Mouse (Mus musculus) c-Kit-positive CD71-negative TER-119-negative erythroid progenitor cells, embryonic 14.5 days (primary cell): ENCODE data around the gene Kdelc2.

Experiments
- DNase-seq: peaks from one replicate; pipeline ENCODE4 v3.0.0-alpha.2; 2013; ENCODE audit warnings: low read depth

Gene Kdelc2

GRCm38 (mm10) chr9:53384873-53385272 is 1.0 kb downstream of the Kdelc2 start:
- DNase-seq = no peak

- no peak for DNase-seq
Observed at GRCm38 (mm10) chr9:53387431-53387830, 3.6 kb downstream of the Kdelc2 start.

GRCm38 (mm10) chr9:53389109-53389508 is 5.3 kb downstream of the Kdelc2 start:
- DNase-seq = no peak

GRCm38 (mm10) chr9:53390136-53390535 is 6.3 kb downstream of the Kdelc2 start:
- no peak for DNase-seq

- DNase-seq = no peak
Observed at GRCm38 (mm10) chr9:53397685-53398387, 14.0 kb downstream of the Kdelc2 start.

GRCm38 (mm10) chr9:53398388-53398700 is 14.5 kb downstream of the Kdelc2 start:
- peak; percentile 76 for DNase-seq

GRCm38 (mm10) chr9:53399537-53399936 is 15.7 kb downstream of the Kdelc2 start:
- no peak for DNase-seq

- DNase-seq = no peak
Observed at GRCm38 (mm10) chr9:53400696-53401095, 16.9 kb downstream of the Kdelc2 start.

DNA sequence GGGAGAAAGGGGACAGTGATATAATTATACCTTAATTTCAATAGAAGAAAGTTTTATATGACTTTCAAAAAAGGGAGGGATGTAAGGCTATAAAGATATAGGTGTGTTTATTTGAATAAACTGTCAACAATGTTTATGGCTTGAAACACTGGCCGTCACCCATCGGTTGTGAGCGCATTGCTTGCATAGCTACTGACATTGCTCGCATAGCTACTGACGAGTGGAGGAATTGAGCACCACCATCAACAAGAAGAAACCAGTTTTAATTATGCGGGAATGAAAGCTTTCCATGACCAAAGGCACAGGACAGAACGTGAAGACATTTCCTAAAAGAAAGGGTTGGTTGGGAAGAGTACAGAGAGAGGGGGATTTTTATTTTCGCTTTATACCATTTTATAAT is 17.3 kb downstream of the Kdelc2 start:
- DNase-seq = no peak

- no peak for DNase-seq
Observed at GRCm38 (mm10) chr9:53402291-53402711, 18.5 kb downstream of the Kdelc2 start, which contains the start of gene 4930550C14Rik. TSS of gene 4930550C14Rik (plus strand) at chr9:53402325.

- no peak for DNase-seq
Observed at GRCm38 (mm10) chr9:53402991-53403390, 19.2 kb downstream of the Kdelc2 start.

- DNase-seq = no peak
Observed at GRCm38 (mm10) chr9:53404050-53404752, 20.4 kb downstream of the Kdelc2 start.

- peak; percentile 58 for DNase-seq
Observed at GRCm38 (mm10) chr9:53404753-53405722, 21.2 kb downstream of the Kdelc2 start.

DNA sequence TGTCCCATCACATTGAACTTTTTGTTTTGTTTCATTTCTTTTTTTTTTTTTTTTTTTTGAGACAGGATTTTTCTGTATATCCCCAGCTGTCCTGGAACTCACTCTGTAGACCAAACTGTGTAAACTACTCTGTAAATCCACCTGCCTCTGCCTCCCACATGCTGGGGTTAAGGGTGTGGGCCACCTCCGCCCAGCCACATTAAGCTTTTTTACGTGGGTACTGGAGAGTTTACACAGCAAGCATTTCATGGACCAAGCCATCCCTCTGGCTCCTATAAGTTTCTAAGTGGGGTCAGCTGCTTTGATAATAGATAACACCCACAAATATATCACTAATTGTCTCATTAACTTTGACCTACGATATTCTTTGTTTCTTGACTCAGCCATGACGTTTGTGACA is 24.7 kb downstream of the Kdelc2 start:
- no peak for DNase-seq

- DNase-seq = no peak
Observed at GRCm38 (mm10) chr9:53408953-53409361, 25.1 kb downstream of the Kdelc2 start.

DNA sequence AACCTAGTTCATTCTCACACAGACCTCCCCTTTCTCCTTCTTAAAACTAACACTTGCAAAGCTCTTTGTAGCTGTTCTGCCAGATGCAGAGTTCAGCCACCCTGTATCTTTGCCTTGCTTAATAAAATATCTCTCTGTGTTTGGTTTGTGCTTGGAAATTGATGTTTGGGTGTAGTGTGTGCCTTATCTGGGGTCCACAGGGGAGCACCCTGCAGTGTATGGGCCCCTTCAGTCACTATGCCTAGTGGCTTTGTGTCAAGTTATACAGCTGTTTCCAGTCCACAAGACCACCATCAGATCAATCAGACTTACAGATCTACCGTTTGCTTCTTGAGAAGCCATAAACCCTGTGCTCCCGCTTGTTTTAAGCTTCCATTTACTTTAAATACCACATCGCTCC is 25.6 kb downstream of the Kdelc2 start:
- DNase-seq = no peak

DNA sequence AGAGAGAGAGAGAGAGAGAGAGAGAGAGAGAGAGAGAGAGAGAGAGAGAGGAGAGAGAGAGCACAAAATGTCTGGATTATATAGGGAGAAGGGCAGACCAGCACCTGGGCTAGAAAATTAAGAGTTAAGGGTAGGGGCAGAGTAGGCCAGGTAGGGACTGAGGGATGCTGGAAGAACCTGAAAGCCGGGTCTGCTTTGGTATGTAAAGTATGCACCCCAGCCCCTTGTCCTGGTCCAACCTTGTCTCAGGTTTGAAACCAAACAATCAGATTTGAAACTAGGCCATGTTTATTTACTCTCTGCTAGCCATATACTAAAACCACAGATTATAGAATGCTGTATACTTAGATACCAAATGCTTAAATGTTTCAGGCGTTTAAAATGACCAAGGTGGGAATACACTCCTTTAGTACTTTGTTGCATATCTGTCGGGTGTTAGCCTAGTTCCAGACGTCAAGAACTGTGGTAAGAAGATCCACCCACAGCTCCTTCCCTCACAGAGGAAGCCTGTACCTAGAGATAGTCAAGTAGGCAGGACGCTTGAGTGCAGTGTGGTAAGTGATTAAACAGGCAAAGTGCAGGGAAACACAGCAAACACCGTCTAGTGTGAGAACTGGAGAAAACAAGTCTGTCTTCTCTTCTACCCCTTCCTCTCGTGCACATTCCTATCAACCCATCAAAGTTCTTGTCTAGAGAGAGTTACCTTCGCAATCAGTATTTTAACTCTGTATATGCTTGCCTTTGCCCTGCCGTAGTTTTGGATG is 38.5 kb downstream of the Kdelc2 start:
- DNase-seq = peak; percentile 33

GRCm38 (mm10) chr9:53426726-53427125 is 42.9 kb downstream of the Kdelc2 start:
- no peak for DNase-seq

- DNase-seq = no peak
Observed at GRCm38 (mm10) chr9:53427638-53428037, 43.8 kb downstream of the Kdelc2 start.

DNA sequence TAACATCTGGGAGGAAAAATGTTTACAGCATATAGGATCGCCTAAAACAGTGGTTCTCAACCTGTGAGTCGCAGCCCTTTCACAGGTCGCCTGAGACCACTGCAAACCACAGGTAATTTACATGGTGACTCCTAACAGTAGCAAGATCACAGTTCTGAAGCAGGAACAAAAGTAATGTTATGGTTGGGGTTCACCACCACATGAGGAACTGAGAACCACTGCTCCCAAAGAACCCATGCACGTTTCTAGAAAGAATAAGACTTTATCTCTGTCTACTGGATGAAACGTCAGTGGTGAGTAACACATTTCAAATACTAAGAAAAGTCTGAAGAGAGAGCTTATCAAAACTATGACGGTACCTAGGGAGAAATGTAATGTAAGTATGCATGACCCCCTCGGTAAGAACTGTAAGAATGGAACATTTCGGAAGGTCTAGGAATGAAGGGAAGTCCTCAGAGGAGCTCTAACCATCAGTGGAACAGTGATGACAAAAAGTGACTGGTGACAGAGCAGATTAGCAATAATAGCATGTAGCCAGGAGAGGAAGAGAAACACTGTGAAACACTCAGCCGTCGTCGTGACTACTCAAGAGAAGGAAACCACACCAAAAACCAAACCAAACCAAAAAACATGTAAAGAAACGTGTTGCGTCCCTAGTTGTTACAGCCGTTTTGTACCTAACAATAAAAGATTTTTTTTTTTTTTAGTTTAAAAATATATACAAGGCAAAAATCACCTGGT is 52.2 kb downstream of the Kdelc2 start:
- DNase-seq = no peak

DNA sequence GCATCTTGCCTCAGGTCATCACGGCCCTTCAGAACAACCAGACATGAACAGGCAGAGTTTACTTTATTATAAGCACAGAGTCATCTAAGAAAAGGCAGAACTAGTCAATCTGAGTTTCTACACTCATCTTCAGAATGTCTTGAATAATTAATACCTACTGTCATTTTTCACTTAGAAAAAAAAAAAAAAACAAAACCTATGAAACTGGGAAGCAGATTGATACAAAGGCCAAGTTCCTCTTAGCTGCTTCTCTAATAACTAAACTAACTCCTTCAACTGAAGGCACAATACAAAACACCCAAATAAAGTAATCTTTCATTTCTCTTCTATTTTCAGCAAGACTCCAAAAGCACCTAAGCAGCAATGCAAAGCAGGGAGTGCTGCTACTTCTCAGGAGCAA is 66.8 kb downstream of the Kdelc2 start:
- no peak for DNase-seq
